Mouse (Mus musculus) cerebellum, adult 9-11 months (tissue): ENCODE measurements around the gene Cfap206.
"Not testable (repeated sequence)": the region's sequence is repeated elsewhere in the genome, so short reads cannot be mapped to it uniquely, and the experiment has no call there.

Source experiments
- DNase-seq: peaks from one replicate; pipeline ENCODE4 v3.0.0; 2022

The Cfap206 gene

DNA sequence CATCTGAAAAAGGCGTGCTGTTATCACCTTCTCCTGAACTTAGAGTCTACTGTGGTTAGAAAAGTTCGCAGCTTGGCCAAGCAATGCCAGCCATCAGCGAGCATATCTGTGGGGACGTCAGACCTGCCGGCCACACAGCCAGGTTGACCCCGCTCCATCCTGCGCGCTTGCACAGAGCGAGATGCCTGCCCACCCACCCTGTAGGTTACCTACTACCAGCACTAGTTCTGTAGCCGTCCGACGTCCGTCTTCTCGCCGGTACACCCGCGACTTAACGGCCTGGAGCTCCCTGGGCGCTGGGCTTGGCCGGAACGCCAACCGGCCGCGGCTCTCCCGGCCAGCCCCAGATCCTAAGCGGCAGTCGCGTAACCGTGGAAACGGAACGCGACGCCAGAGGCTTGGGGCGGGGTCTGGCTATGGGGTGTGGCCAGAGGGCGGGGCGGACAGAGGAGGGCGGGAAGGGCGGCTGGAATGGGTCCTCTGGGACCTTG, at the start of gene Cfap206:
TSS of gene Cfap206 (minus strand) at position 356 of the 491 bp plus-strand sequence.
- DNase-seq = peak; percentile 10

DNA sequence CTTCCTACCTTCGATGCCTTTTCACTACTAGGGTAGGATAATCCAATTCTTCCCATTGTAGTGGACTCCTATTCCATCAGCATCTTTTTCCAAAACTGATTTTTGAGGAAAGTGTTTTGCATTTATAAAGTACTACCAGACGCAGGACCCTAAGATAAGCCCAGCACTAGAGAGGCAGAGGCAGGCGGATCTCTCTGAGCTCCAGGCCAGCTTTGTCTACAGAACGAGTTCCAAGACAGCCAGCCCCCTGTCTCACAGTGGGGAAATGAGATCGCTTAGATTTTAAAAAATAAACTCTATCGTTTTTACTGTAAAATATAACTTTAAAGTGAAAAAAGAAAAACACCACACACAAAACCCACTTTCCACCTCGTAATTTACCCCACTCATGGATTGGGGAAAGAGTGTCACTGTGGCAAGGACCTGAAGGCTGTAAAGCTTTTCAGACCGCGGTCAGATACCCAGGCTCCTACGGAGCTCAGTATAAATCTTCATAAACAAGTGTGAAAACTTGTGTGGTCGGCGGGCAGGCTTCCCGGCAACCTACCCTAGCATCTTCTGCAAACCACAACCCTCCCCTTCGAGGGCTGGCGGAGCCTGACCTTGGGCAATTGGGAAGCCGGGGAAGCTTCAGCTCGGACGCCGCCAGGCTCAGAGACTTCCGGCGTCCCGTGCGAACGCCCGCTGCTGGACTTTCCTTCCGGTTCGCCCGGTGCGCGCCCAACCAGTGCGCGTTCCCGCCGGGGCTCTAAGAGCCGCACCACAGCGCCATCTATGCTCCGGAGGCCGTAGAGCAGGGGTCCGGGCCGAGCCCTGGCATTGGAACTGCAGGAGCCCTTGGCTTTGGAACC, 47.9 kb upstream of the Cfap206 start, which contains the start of gene Smim8:
TSS of gene Smim8 (minus strand) at position 747 of the 851 bp plus-strand sequence.
- peak; percentile 90 for DNase-seq

DNA sequence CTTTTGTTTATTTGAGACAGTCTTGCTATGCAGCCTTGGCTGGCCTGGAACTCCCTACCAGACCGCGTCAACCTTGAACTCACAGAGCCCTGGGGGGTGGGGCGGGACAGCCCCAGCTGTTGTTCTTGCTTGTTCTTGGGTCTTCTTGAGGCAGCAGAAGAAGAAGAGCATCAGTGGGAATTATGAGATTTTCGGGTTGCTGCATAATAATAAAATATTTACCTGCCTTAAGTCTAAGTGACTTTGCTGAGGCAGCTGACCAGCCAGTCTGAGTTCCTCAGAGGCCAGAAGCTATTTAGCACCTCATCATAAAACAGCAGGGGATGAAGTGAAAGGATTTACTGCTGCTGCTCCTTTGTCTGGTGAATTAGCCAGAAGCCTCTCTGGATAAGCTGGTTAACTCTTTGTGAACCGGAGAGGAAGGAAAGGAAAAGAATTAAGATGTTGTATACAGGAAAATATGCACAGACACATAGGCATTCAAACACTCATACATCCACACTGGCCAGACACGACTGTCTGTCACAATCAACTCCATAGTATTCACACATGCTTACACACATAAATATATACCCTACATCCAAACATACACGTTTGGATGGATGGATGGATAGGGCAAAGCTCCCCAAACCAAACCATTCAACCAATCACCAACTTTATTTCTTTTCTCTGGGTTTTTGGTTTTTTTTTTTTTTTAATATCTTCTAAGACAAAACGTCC, 41.8 kb upstream of the Cfap206 start:
- DNase-seq = no peak

DNA sequence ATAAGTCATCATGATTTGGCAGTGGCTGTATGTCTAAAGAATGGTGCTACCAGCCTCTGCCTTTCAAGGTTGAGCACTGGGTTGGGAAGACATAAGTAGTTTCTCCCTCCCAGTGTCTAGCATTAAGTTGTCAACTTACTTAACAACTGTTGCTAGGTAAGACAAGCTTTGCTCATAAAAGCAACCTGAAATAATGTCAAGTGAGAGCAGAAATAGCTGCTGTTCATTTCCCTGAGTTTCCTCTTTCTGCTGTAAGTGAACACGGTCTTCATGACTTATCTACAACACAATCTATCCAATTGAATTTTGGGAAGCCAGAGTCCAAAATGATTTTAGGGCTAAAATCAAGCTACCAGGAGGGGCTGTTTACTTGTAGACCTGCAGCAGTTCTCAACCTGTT, 26.2 kb upstream of the Cfap206 start, which contains the start of gene Gm136:
TSS of gene Gm136 (minus strand) at position 101 of the 400 bp plus-strand sequence.
- DNase-seq = no peak

DNA sequence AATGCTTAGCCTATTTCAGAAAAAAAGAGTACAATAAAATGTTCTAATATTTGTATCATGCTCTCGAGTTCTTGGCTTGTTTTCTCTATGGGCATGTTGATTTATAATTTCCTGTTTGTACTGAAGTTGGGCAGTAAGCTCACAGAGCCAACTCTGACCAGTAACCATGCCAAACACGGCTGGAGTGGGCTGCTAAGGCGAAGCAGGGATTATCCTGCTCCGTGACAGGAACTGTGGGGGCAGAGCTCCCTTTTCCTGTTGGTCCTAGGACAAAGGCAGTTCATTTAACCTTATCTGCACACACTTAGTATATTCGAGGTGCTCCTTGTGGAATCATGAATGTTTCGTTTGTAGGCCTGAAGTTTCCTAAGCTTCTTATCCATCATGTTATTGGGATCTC, 19.2 kb upstream of the Cfap206 start:
- DNase-seq = no peak

DNA sequence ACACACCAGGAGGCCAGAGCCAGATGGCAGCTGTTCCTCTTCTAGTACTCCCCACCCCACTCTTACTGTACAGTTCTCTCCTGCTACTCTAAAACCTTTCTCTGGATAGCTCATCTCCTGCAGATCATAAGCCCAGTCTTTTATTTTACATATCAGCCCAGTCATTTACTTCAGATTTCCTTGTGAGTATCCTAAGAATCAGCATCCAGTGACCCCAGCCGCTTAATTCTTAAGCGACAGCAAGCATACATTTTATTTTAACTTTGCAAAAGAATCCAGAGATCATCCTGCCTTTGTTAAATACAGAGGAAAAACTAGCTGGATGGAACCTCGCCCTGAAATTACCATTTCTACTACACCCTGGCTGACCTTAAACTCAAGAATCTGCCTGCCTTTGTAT, 4.5 kb upstream of the Cfap206 start:
- no peak for DNase-seq

DNA sequence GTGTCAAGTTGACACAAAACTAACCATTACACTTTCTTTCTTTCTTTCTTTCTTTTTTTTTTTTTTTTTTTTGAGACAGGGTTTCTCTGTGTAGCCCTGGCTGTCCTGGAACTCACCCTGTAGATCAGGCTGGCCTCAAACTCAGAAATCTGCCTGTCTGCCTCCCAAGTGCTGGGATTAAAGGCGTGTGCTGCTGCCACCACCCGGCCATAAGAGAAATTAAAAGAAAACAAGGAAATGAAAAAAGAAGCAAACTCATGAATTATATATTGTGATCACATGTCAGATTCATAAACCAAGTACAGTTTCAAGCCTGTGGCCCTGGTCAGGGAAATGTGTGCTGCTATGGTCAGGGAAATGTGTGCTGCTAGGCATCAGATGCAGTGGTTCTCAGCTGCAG, 3.4 kb upstream of the Cfap206 start:
- DNase-seq = not testable (repeated sequence)

DNA sequence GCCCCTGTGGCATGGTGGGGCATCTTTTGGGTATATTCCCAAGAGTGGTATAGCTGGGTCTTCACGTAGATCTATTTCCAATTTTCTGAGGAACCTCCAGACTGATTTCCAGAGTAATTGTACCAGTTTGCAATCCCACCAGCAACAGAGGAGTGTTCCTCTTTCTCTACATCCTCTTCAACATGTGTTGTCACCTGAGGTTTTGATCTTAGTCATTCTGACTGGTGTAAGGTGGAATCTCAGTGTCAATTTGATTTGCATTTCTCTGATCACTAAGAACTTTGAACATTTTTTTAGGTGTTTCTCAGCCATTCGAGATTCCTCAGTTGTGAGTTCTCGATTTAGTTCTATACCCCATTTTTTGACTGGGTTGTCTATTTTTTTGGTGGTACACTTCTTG, 4.3 kb downstream of the Cfap206 start:
- DNase-seq = not testable (repeated sequence)

DNA sequence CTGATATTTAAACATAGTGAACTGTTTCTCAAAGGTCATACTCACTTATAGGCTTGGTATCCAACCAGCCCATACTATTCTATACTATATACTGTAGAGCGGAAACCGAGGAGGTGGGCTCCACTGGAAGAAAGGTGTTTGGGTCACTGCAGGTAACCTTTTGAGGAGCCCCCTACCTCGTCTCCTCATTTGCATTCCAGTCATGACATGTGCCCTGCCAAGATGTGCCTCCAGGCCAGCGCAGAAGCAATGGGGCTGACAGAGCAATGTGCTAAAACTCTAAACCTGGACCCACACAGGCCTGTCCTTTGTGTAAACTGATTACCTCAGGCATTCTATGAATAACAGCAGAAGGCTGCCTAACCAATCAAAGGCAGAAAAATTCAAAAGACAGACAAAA, 5.7 kb downstream of the Cfap206 start:
- no peak for DNase-seq

DNA sequence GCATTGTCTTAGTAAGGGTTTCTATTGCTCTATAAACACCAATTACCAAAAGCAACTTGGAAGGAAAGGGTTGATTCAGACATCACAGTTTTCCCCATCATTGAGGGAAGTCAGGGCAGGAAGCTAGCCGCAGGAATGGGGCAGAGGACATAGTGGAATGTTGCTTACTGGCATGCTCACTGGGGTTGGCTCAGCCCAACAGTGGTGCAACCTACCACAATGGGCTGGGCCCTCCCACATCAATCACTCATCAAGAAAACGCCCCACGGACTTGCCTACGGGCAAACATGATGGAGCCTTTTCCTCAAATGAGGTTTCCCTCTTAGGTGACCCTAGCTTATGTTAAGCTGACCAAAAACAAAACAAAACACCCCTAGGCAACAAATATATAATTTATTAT, 6.8 kb downstream of the Cfap206 start:
- no peak for DNase-seq

DNA sequence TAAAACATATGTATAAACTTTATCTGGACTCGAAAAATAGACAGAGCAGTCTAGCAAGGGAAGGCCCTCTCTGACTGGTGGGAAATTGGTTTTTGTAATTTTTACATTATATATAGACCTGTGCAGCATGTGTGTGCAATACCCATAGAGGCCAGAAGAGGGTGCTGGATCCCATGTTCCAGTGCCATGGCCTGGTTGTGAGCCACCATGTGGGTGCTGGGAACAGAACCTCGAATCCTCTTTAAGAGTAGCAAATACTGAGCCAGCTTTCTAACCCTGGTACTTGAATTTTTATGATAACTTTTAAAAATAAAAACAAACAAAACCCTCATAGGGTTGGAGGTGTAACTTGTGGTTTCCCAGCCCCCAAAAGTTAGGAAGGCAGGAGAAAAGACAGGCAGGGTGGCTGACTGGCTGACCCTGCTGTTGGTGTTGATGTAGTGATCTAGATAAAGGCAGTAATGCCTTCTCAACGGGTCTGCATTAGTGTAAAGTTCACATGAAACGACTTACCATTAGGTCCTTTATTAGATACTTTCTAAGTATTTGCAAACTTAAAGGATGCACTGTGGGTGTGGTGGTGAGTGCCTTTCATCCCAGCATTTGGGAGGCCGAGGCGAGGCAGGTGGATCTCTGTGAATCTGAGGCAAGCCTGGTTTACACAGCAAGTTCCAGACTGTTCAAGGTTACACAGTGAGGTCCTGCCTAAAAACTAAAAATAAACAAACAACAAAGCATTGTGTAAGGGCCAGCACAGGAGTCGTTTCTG, 9.7 kb downstream of the Cfap206 start:
- DNase-seq = no peak

DNA sequence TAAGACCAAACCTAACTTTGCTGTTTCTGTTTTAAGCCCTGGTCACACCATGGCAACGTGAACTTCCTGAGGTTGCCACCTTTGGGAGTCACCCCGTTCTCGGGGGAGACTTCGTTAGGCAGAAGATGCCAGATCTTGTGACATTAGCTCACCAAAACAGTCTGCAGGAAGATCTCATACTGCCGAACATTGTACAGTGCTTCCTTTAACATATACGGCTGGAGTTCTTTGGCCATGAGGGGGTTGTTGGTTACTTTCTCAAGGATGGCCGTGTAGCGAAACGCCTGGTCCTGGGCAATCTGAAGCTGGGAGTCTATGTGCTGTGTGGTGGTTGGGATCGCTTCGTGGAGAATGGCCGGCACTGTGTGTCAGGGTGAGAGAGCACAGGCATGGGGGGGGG, 10.6 kb downstream of the Cfap206 start:
- no peak for DNase-seq

DNA sequence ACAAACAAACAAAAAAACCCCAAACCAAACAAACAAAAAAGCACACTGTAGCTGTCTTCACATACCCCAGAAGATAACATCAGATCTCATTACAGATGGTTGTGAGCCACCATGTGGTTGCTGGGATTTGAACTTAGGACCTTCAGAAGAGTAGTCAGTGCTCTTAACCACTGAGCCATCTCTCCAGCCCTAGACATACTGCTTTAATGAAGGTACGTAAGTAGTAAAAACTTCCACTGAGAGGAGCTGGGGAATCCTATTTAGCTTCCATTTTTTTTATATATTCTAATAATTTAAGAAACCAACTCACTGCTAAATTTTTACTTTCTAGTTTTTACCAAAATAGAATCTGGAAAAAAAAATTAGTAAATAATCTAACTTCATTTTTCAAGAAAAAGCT, 14.9 kb downstream of the Cfap206 start:
- DNase-seq = no peak

DNA sequence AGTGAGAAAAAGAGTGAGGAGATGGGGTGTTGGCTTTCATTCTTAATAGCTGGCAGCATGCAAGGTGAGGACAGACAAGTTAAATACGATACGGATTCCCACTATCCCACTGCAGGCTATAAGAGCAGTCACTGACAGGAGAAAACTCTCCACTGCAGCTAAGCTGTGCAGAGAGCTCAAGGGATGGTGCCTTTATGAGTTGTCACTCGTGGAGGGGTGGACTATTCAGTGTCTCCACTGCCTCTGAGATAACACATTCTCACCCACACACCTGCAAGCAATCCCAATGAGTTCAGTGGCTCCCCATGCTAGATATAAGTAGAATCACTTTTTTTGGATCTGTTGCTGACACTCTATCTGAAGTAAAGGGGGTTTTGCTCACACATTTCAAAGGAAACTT, 21.9 kb downstream of the Cfap206 start:
- no peak for DNase-seq

DNA sequence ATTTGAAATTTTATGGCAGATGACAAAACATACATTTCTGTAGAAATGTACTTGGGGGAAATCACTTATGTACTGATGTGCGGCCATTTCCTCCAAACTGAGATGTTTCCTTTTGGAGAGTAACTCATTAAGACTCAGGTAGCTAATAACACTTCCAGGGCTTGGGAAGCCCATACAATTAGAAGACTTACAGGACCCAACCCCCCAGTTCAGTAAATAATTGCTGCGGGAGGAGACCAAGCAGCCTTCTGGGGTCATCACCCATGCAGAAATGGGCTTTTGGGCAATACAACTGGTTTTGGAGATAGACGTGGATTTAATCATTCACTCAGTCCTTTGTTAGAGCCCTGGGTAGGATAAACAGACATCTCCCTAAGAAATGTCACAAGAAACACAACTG, 22.8 kb downstream of the Cfap206 start:
- DNase-seq = no peak

DNA sequence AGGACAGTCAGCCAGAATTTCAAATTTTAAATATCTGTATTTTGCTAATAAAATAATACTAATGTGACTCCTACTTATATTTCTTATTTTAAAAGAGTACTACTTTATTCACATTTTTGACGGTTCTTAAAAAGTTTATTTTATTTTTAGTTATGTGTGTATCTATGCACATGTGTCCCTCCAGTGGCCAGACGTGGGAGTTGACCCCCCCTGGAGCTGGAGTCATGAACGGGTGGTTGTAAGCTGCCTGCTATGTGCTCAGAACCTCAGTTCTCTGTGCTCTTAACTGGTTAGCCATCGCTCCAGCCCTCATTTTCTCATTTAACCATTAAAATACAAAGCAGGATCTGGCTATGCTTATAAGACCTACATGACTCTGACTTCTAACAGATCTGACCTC, 27.0 kb downstream of the Cfap206 start:
- DNase-seq = no peak

DNA sequence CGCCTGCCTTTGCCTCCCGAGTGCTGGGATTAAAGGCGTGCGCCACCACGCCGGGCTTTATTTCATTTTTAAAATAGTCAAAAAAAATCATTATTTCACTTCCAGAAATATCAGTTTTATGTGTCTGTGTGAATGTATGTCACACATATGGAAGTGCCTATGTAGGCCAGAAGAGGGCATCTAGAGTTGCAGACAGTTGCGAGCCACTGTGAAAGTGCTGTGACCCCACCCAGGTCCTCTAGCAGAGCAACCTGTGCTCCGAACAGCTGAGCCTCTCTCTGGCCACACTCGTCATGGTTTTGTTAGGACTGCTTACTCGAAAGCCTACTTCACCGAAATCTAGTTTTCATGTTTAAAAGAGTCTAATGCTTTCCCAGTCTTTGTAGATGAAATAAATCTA, 27.8 kb downstream of the Cfap206 start:
- DNase-seq = no peak

DNA sequence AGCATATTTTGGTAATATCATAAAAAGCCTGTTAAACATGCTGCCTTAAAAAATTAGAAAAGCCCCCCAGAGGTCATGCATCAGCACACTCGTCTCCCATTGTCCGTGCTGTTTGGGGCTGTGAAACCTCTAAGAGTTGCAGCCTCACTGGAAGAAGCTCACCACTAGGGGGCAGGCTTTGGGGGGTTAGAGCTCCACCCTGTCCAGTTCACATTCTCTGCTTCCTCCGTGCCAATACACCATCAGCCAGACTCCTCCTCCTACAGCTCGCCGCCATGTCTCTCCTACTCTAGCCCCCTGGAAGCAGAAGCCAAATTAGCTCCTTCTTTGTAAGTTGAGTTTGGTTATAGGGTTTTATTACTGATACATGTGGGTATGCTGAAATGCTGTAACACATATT, 28.5 kb downstream of the Cfap206 start:
- DNase-seq = peak; percentile 15

DNA sequence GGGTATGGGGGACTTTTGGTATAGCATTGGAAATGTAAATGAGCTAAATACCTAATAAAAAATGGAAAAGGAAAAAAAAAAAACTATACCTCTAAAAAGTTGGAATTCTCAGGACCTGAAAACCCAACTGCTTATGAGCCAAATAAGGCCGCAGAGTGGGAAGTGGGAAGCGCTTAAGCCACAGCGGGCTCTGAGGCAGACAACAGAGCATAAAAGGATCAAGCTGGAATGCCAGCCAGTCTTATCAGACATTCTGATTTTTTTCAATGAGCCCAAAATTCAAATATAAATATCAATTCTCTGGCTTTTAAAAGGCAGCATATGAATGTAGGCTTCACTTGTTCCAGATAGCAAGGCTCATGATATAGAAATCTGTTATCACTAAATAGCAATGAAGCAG, 42.0 kb downstream of the Cfap206 start:
- DNase-seq = no peak

DNA sequence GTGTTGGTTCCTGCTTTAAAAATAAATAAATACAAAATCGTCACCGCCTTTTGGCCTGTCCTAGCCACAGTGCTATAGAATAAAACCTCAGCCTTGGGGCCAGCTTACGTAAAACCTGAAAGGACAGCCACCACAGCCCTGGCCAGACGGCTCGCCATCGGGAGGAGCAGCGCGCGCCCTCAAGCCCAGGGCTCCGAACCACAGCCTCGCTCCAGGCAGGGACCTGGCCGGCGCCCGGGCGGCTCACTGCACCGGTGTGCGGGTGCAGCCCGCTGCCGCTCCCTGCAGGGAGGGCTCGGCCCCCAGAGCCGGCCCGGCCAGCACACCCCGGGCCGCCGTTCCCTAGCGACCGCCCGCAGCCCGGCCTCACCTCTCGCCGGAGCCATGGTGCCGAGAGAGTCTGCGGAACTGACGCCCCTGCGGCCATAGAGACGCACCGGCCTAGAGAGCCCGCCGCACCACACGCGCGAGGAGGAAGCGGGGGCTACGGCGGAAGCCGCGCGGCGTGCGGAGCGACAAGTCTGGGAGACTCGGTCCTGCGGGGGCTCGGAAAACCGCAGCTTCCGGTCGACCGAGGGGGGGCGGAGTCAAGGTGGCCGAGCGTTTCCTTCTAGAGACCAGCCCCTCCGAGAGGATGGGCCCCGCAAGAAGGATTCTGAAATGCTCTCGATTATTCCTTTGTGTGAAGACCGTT, 43.0 kb downstream of the Cfap206 start, which contains the start of gene Slc35a1:
TSS of gene Slc35a1 (minus strand) at position 565 of the 694 bp plus-strand sequence.
- DNase-seq = peak; percentile 96

DNA sequence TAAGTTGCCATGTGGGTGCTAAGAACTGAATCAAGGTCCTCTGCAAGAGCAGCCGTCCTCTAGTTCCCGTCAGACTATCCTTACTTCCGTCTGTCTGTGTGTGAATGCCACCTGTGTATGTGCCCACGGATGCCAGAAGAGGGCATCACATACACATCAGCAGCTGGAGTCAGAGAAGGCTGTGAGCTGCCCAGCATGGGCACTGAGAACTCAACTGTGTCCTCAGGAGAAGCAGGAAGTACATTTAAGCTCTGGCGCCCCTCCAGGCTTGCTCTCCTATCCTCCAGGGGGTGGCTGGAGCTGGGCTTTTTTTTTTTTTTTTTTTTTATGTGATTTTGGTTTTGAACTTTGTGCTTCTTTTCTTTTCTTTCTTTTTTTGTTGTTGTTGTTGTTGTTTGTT, 49.5 kb downstream of the Cfap206 start:
- no peak for DNase-seq

DNA sequence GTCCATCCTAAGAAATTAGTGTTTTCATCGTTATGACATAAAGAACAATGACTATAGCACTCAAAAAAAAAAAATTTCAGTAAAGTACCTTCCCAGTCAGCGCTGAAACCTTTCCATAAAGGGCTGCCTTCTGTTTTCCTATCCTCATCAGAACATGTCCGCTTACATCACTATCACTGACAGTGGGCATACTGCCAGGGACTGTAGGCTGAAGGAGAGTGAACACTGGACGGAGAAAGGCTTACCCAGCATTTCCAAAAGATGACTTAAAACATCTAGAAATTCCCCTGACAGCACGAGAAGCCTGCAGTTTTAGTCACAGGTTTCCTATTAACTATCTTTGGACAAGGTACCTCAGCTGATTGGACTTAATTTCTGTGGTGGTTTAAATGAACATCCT, 56.3 kb downstream of the Cfap206 start:
- DNase-seq = no peak
